Mouse (Mus musculus): ENCODE data around the gene Exoc3l4. TPM values are rescaled to one million over a fixed set of nuclear protein-coding genes. Genes with fewer than 3 reads are reported as not detected.
A peak's percentile ranks its signal among the peaks of the same experiment; 100 is the strongest.

Gene Exoc3l4
- total and polyA plus RNA-seq, 3 experiments = 0.04 to 0.17 TPM; not detected in 1

- TF ChIP-seq TBP (IDR thresholded peaks at IDR 0.05; ENCODE audit: low read depth, low read length) (no peak), MYC (IDR thresholded peaks at IDR 0.05; ENCODE audit: low read depth, low read length) (no peak)
These were observed 33.5 kb downstream of the Exoc3l4 start (continued) for GRCm38 (mm10) chr12:111450359-111450758.

- TF ChIP-seq MXI1 (IDR thresholded peaks at IDR 0.05; ENCODE audit: low read depth, low read length) (no peak), POLR2AphosphoS5 (IDR thresholded peaks at IDR 0.05; ENCODE audit: borderline replicate concordance, low read depth, low read length) (no peak), GABPA (IDR thresholded peaks at IDR 0.05; ENCODE audit: low read depth, low read length) (no peak), USF1 (IDR thresholded peaks at IDR 0.05; ENCODE audit: low read depth, low read length) (no peak), ZKSCAN1 (IDR thresholded peaks at IDR 0.05; ENCODE audit: low read depth, low read length) (no peak), CHD2 (IDR thresholded peaks at IDR 0.05; ENCODE audit: low read length) (no peak), SIN3A (IDR thresholded peaks at IDR 0.05; ENCODE audit: low read length) (no peak), MYC (IDR thresholded peaks at IDR 0.05; ENCODE audit: low read depth, low read length) (no peak), MAFK (IDR thresholded peaks at IDR 0.05; ENCODE audit: borderline replicate concordance, low read depth, low read length) (no peak), ZMIZ1 (IDR thresholded peaks at IDR 0.05; ENCODE audit: low read depth, low read length) (no peak)
- H3K36me3 ChIP-seq (ENCODE audit: control insufficient read depth in 1 of 2, insufficient read depth in 2 of 2, low read length in 2 of 2) = peaks cover 0 to 4% of the 10 kb centered on the region in 2 experiments; a peak in 1 of 4 replicates
- H3K4me3 ChIP-seq (ENCODE audit: control insufficient read depth in 1 of 2, insufficient read depth in 1 of 2, low read depth in 2 of 2, low read length in 2 of 2) = no peak overlapping the region
- no peaks in the 10 kb centered on the region for H3K4me1 ChIP-seq (ENCODE audit: control insufficient read depth in 1 of 2, insufficient read depth in 2 of 2, low read length in 2 of 2)
- H3K27me3 ChIP-seq (ENCODE audit: control insufficient read depth in 1 of 2, insufficient read depth in 2 of 2, low read length in 2 of 2) = no peaks in the 10 kb centered on the region
- no peak for DNase-seq (ENCODE audit: low read depth, low spot score)
- H3K9me3 ChIP-seq (replicated peaks; ENCODE audit: insufficient read depth, low read length) = no peaks in the 10 kb centered on the region
- H3K27ac ChIP-seq (ENCODE audit: control insufficient read depth, low read depth, low read length) = no peak overlapping the region
- H3K9ac ChIP-seq (ENCODE audit: control insufficient read depth, low read depth, low read length, poor library complexity, severe bottlenecking) = no peak overlapping the region
- H3K79me2 ChIP-seq (ENCODE audit: control insufficient read depth, insufficient read depth, low read length, poor library complexity) = no peaks in the 10 kb centered on the region
These were observed 34.7 kb downstream of the Exoc3l4 start for GRCm38 (mm10) chr12:111451561-111451960.

DNA sequence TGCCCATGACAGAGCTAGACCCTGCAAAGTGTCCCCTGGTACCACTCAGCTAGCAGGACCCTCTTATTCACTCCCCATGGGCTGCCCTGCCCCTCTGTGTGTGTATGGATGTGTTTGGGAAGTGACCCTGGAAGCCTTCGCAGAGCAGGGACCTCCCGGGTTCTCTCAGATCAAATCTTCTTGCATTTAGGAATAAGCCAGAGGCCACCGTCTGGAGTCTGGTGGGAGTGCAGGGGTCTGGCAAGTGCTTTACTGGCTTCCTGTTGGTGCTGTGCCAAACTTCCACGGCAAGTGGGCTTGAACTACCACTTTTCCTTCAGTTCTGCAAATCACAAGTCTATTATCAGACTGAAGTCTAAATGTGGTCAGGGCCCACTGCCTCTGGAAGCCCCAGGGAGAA lies 37.2 kb downstream of the Exoc3l4 start:
- Histone ChIP-seq H3K9ac (ENCODE audit: control insufficient read depth, low read depth, low read length, poor library complexity, severe bottlenecking) (no peak overlapping the region), H3K4me1 (ENCODE audit: control insufficient read depth in 1 of 2, insufficient read depth in 2 of 2, low read length in 2 of 2) (no peaks in the 10 kb centered on the region), H3K27me3 (ENCODE audit: control insufficient read depth in 1 of 2, insufficient read depth in 2 of 2, low read length in 2 of 2) (no peaks in the 10 kb centered on the region), H3K27ac (ENCODE audit: control insufficient read depth, low read depth, low read length) (no peak overlapping the region), H3K36me3 (ENCODE audit: control insufficient read depth in 1 of 2, insufficient read depth in 2 of 2, low read length in 2 of 2) (peaks cover 0 to 4% of the 10 kb centered on the region in 2 experiments; a peak in 1 of 4 replicates), H3K79me2 (ENCODE audit: control insufficient read depth, insufficient read depth, low read length, poor library complexity) (no peaks in the 10 kb centered on the region), H3K4me3 (ENCODE audit: control insufficient read depth in 1 of 2, insufficient read depth in 1 of 2, low read depth in 2 of 2, low read length in 2 of 2) (no peak overlapping the region), H3K9me3 (replicated peaks; ENCODE audit: insufficient read depth, low read length) (no peaks in the 10 kb centered on the region)
- TF ChIP-seq CHD2 (IDR thresholded peaks at IDR 0.05; ENCODE audit: low read length) = no peak
- TF ChIP-seq SMC3 (IDR thresholded peaks at IDR 0.05; ENCODE audit: low read depth, low read length) = no peak
- no peak for TF ChIP-seq ZKSCAN1 (IDR thresholded peaks at IDR 0.05; ENCODE audit: low read depth, low read length)
- TF ChIP-seq MAX (IDR thresholded peaks at IDR 0.05; ENCODE audit: low read length) = no peak
- no peak for TF ChIP-seq SIN3A (IDR thresholded peaks at IDR 0.05; ENCODE audit: low read length)
- no peak for TF ChIP-seq MYC (IDR thresholded peaks at IDR 0.05; ENCODE audit: low read depth, low read length)
- TF ChIP-seq HCFC1 (IDR thresholded peaks at IDR 0.05; ENCODE audit: low read depth, low read length) = no peak
- TF ChIP-seq CTCF (IDR thresholded peaks at IDR 0.05 in 2 of 3, conservative IDR thresholded peaks at IDR 0.05 in 1 of 3; ENCODE audit: control insufficient read depth in 1 of 3, insufficient read depth in 1 of 3, low read depth in 2 of 3, low read length in 3 of 3, poor library complexity in 1 of 3, severe bottlenecking in 1 of 3) = no peak
- TF ChIP-seq USF2 (IDR thresholded peaks at IDR 0.05; ENCODE audit: borderline replicate concordance in 1 of 2, insufficient read depth in 1 of 2, low read depth in 1 of 2, low read length in 2 of 2) = no peak
- no peak for TF ChIP-seq POLR2AphosphoS2 (IDR thresholded peaks at IDR 0.05; ENCODE audit: low read length)
- DNase-seq (ENCODE audit: low read depth, low spot score) = peak; percentile 40
